Mouse (Mus musculus): ENCODE data around the gene Rere. TPM values are rescaled to one million over a fixed set of nuclear protein-coding genes. Genes with fewer than 3 reads are reported as not detected.

Gene Rere
- total and polyA plus RNA-seq, 2 experiments from 2014 or later = 25.9 to 32.9 TPM

- H3K4me2 ChIP-seq (ENCODE audit: low read depth, low read length) = no peak overlapping the region
- H3K27ac ChIP-seq = 0 out of 2 replicates have a peak overlapping the region, but pooled peaks have one; percentile 8
- DNase-seq (ENCODE audit: low spot score) (peak; percentile 45), ATAC-seq (no peak)
- H3K27me3 ChIP-seq (ENCODE audit: insufficient read depth, low read length) = no peaks in the 10 kb centered on the region
- peaks cover 15% of the 10 kb centered on the region; the same call in 1 of the 2 replicates for H3K36me3 ChIP-seq (ENCODE audit: insufficient read depth, low read length)
- WGBS = 44% methylated on average over 6 of the region's 6 CpGs
- H3K4me3 ChIP-seq (ENCODE audit: low read length) = no peak overlapping the region
- H3K9me3 ChIP-seq (ENCODE audit: low read length) = no peaks in the 10 kb centered on the region
- no peak overlapping the region for H3K9ac ChIP-seq (replicated peaks; ENCODE audit: low read length)
- no peaks in the 10 kb centered on the region for H3K4me1 ChIP-seq (ENCODE audit: insufficient read depth, low read length)
- TF ChIP-seq CTCF (IDR thresholded peaks at IDR 0.05; ENCODE audit: low read depth) = peak; percentile 76
These were observed 344.7 kb downstream of the Rere start for GRCm38 (mm10) chr4:150625951-150626732.

- no peaks in the 10 kb centered on the region for H3K27me3 ChIP-seq (ENCODE audit: insufficient read depth, low read length)
- ATAC-seq = no peak
- H3K36me3 ChIP-seq (ENCODE audit: insufficient read depth, low read length) = no peaks in the 10 kb centered on the region
- no peak for TF ChIP-seq CTCF (IDR thresholded peaks at IDR 0.05; ENCODE audit: low read depth)
- no peaks in the 10 kb centered on the region for H3K4me1 ChIP-seq (ENCODE audit: insufficient read depth, low read length)
- no peak for DNase-seq (ENCODE audit: low spot score)
- H3K9ac ChIP-seq (replicated peaks; ENCODE audit: low read length) = no peak overlapping the region
- no peak overlapping the region for H3K4me2 ChIP-seq (ENCODE audit: low read depth, low read length)
- H3K27ac ChIP-seq = no peak overlapping the region
- H3K9me3 ChIP-seq (ENCODE audit: low read length) = no peaks in the 10 kb centered on the region
- WGBS = 76% methylated on average over 11 of the region's 11 CpGs
- H3K4me3 ChIP-seq (ENCODE audit: low read length) = no peak overlapping the region
These were observed 347.8 kb downstream of the Rere start for GRCm38 (mm10) chr4:150629266-150629665.

DNA sequence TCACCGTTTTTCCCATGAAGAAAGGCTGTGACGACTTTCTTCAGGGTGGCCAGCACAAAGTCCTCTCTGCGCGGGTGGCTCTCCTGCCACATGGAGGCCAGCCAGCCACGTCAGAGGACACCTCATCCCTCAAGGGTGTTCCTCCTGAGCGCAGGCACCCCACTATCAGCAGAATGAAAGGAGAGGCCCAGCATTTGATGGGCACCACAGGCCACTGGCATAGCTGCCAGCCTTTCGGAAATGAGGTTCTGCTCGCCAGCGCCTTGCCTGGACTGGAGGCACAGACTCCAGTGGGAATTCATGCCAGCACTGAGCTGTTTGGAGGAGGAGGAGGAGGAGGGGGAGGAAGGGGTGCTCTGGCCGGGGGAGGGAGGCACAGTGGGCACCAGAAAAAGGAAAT lies 354.1 kb downstream of the Rere start:
- WGBS = 76% methylated on average over 10 of the region's 10 CpGs
- no peaks in the 10 kb centered on the region for H3K4me1 ChIP-seq (ENCODE audit: insufficient read depth, low read length)
- no peak overlapping the region for H3K4me3 ChIP-seq (ENCODE audit: low read length)
- peaks cover 7% of the 10 kb centered on the region; the same call in 1 of the 2 replicates for H3K36me3 ChIP-seq (ENCODE audit: insufficient read depth, low read length)
- no peaks in the 10 kb centered on the region for H3K27me3 ChIP-seq (ENCODE audit: insufficient read depth, low read length)
- no peak overlapping the region for H3K9ac ChIP-seq (replicated peaks; ENCODE audit: low read length)
- no peak overlapping the region for H3K4me2 ChIP-seq (ENCODE audit: low read depth, low read length)
- H3K27ac ChIP-seq = no peak overlapping the region
- DNase-seq (ENCODE audit: low spot score) (no peak), ATAC-seq (no peak)
- no peak for TF ChIP-seq CTCF (IDR thresholded peaks at IDR 0.05; ENCODE audit: low read depth)
- H3K9me3 ChIP-seq (ENCODE audit: low read length) = no peaks in the 10 kb centered on the region

GRCm38 (mm10) chr4:150636635-150637034 lies 355.2 kb downstream of the Rere start:
- Histone ChIP-seq H3K27me3 (ENCODE audit: insufficient read depth, low read length) (no peaks in the 10 kb centered on the region), H3K4me2 (ENCODE audit: low read depth, low read length) (no peak overlapping the region), H3K9me3 (ENCODE audit: low read length) (no peaks in the 10 kb centered on the region), H3K36me3 (ENCODE audit: insufficient read depth, low read length) (peaks cover 7% of the 10 kb centered on the region; the same call in 1 of the 2 replicates), H3K27ac (no peak overlapping the region), H3K4me1 (ENCODE audit: insufficient read depth, low read length) (no peaks in the 10 kb centered on the region), H3K4me3 (ENCODE audit: low read length) (no peak overlapping the region), H3K9ac (replicated peaks; ENCODE audit: low read length) (no peak overlapping the region)
- no peak for DNase-seq (ENCODE audit: low spot score)
- 79% methylated on average over 6 of the region's 6 CpGs for WGBS
- no peak for ATAC-seq
- TF ChIP-seq CTCF (IDR thresholded peaks at IDR 0.05; ENCODE audit: low read depth) = no peak

DNA sequence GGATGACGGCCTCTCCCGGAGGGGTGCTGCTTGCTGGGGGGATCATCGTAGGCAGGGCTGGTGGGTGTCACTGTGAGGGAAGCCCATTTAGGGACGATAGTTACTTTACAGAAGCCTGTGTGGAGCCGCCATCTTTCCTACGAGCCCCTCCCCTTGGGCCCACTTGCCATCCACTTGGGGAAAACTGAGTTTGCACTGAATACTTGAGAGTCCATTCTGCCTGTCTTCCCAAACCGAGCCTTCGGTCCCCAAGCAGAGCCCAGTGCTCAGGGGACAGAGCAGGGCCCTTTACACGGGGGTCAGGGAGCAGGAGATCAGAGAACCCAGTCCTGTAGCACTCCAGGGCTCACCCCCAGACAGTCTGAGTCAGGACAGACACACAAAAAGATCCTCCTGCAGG lies 362.9 kb downstream of the Rere start:
- Histone ChIP-seq H3K4me3 (ENCODE audit: low read length) (no peak overlapping the region), H3K9me3 (ENCODE audit: low read length) (no peaks in the 10 kb centered on the region), H3K36me3 (ENCODE audit: insufficient read depth, low read length) (no peaks in the 10 kb centered on the region), H3K9ac (replicated peaks; ENCODE audit: low read length) (no peak overlapping the region), H3K27ac (no peak overlapping the region), H3K4me2 (ENCODE audit: low read depth, low read length) (no peak overlapping the region), H3K4me1 (ENCODE audit: insufficient read depth, low read length) (no peaks in the 10 kb centered on the region), H3K27me3 (ENCODE audit: insufficient read depth, low read length) (no peaks in the 10 kb centered on the region)
- 90% methylated on average over 9 of the region's 9 CpGs for WGBS
- ATAC-seq = no peak
- no peak for TF ChIP-seq CTCF (IDR thresholded peaks at IDR 0.05; ENCODE audit: low read depth)
- no peak for DNase-seq (ENCODE audit: low spot score)

DNA sequence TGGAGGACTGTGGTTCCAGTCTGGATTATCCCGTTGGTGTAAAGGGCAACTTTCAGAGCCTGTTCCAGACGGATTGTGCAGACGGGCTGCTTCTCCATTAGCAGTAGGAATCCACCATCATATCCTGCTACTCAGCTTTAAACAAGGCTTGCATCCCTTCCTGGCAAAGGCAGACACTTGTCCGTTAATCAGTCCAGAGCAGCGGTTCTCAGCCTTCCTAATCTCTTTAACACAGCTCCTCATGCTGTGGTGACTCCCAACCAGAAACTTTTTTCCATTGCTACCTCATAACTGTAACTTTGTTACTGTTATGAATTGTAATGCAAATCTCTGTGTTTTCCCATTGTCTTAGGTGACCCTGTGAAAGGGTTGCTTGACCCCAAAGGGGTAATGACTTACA lies 367.9 kb downstream of the Rere start:
- H3K9ac ChIP-seq (replicated peaks; ENCODE audit: low read length) = no peak overlapping the region
- TF ChIP-seq CTCF (IDR thresholded peaks at IDR 0.05; ENCODE audit: low read depth) = no peak
- no peaks in the 10 kb centered on the region for H3K9me3 ChIP-seq (ENCODE audit: low read length)
- H3K27me3 ChIP-seq (ENCODE audit: insufficient read depth, low read length) = no peaks in the 10 kb centered on the region
- no peaks in the 10 kb centered on the region for H3K4me1 ChIP-seq (ENCODE audit: insufficient read depth, low read length)
- no peak overlapping the region for H3K27ac ChIP-seq
- H3K36me3 ChIP-seq (ENCODE audit: insufficient read depth, low read length) = no peaks in the 10 kb centered on the region
- no peak overlapping the region for H3K4me2 ChIP-seq (ENCODE audit: low read depth, low read length)
- ATAC-seq (no peak), DNase-seq (ENCODE audit: low spot score) (no peak)
- WGBS = 79% methylated on average over 5 of the region's 5 CpGs
- no peak overlapping the region for H3K4me3 ChIP-seq (ENCODE audit: low read length)
